In genomic region chr6:112896372-112896771, GRCm38 (mm10) we compare ENCODE assay signal across 13 mouse cellular contexts. TPM values are rescaled to one million over a fixed set of nuclear protein-coding genes. Genes with fewer than 3 reads are reported as not detected.
DNase-seq lines count a peak whose midpoint lies in the region; ATAC-seq and TF ChIP-seq lines count a peak whose summit lies in the region.
"Had no signal": no experiment of that assay in that cellular context is flagged by ENCODE, and none has a peak within 500 bp of the region (broad histone marks: within the 10 kb centered on the region; RNA-seq: fewer than 3 reads in every experiment).

No protein-coding gene starts in this region.

- no peaks in the 10 kb centered on the region for H3K9me3 ChIP-seq in forebrain, embryonic 16.5 days (ENCODE audit: control insufficient read depth, low read length)
- H3K9me3 ChIP-seq: embryonic facial prominence, embryonic 15.5 days had no signal

- no peak overlapping the region for H3K4me3 ChIP-seq in cerebellum, adult 2 months (replicated peaks; ENCODE audit: insufficient read depth, low read depth, low read length)
- no peak overlapping the region for H3K4me3 ChIP-seq in forebrain, embryonic 16.5 days (replicated peaks; ENCODE audit: low read length)
- H3K4me3 ChIP-seq in olfactory bulb, adult 2 months (ENCODE audit: insufficient read depth, low read depth, low read length) = no peak overlapping the region
- H3K4me3 ChIP-seq: embryonic facial prominence, embryonic 15.5 days had no signal

- WGBS in cerebellum, adult 2 months = 24% methylated on average over 11 of the region's 11 CpGs
- WGBS in forebrain, embryonic 16.5 days = 9% methylated on average over 11 of the region's 11 CpGs
- 17% methylated on average over 11 of the region's 11 CpGs for WGBS in olfactory bulb, adult 2 months

- H3K9ac ChIP-seq in forebrain, embryonic 16.5 days (replicated peaks; ENCODE audit: low read depth, low read length) = peak overlapping the region; percentile 34
- H3K9ac ChIP-seq: embryonic facial prominence, embryonic 15.5 days had no signal

- H3K4me2 ChIP-seq in forebrain, embryonic 16.5 days (ENCODE audit: low read length) = peak overlapping the region; percentile 18; the same call in 1 of the 2 replicates
- H3K4me2 ChIP-seq: embryonic facial prominence, embryonic 15.5 days had no signal

- no peaks in the 10 kb centered on the region for H3K27me3 ChIP-seq in cerebellum, adult 2 months (ENCODE audit: control insufficient read depth, insufficient read depth, low read length)
- H3K27me3 ChIP-seq in forebrain, embryonic 16.5 days (replicated peaks; ENCODE audit: control insufficient read depth, insufficient read depth, low read length) = no peaks in the 10 kb centered on the region
- H3K27me3 ChIP-seq: embryonic facial prominence, embryonic 15.5 days had no signal

- TF ChIP-seq POLR2A in cerebellum, adult 2 months (IDR thresholded peaks at IDR 0.05; ENCODE audit: borderline replicate concordance, insufficient read depth, low read length) = no peak
- no peak for TF ChIP-seq POLR2A in olfactory bulb, adult 2 months (IDR thresholded peaks at IDR 0.05; ENCODE audit: insufficient read depth, low read depth, low read length)

- peak; percentile 46 for ATAC-seq in forebrain, embryonic 16.5 days
- ATAC-seq in megakaryocyte progenitor cell, adult 5-6 weeks (replicated peaks; ENCODE audit: poor library complexity) = peak; percentile 17; the same call in 1 of the 2 replicates

- peak in 1 of 2 experiments; percentile 32 for DNase-seq in cerebellum, adult 2 months
- DNase-seq in cerebellum, adult 11-12 months = no peak
- no peak for DNase-seq in spleen, postnatal 4 days (ENCODE audit: low spot score in 2 of 2)
- no peak for DNase-seq in right cerebral cortex, postnatal 10 days (ENCODE audit: low spot score in 2 of 2)
- DNase-seq in T-cell, adult 2 months (ENCODE audit: low spot score) = no peak
- DNase-seq: gastrocnemius, postnatal 25 days; heart, postnatal 10 days; right cerebral cortex, postnatal 14 days had no signal

- 0 out of 2 replicates have a peak overlapping the region, but pooled peaks have one; percentile 15 for H3K27ac ChIP-seq in cerebellum, adult 2 months (ENCODE audit: insufficient read depth, low read length)
- H3K27ac ChIP-seq in forebrain, embryonic 16.5 days (ENCODE audit: low read length) = peak overlapping the region; percentile 68
- H3K27ac ChIP-seq in olfactory bulb, adult 2 months (ENCODE audit: insufficient read depth, low read depth, low read length) = peak overlapping the region; percentile 54
- H3K27ac ChIP-seq: embryonic facial prominence, embryonic 15.5 days had no signal

- peaks cover 41% of the 10 kb centered on the region for H3K4me1 ChIP-seq in cerebellum, adult 2 months (ENCODE audit: control insufficient read depth, insufficient read depth, low read length)
- H3K4me1 ChIP-seq in forebrain, embryonic 16.5 days (replicated peaks; ENCODE audit: control insufficient read depth, insufficient read depth, low read length) = peaks cover 38% of the 10 kb centered on the region
- peaks cover 28% of the 10 kb centered on the region for H3K4me1 ChIP-seq in olfactory bulb, adult 2 months (ENCODE audit: control insufficient read depth, insufficient read depth, low read length)

- no peaks in the 10 kb centered on the region for H3K36me3 ChIP-seq in forebrain, embryonic 16.5 days (ENCODE audit: control insufficient read depth, insufficient read depth)
- H3K36me3 ChIP-seq: embryonic facial prominence, embryonic 15.5 days; G1E had no signal

- TF ChIP-seq CTCF in cerebellum, adult 2 months (IDR thresholded peaks at IDR 0.05; ENCODE audit: borderline replicate concordance, insufficient read depth, low read depth, low read length) = no peak
- TF ChIP-seq CTCF in olfactory bulb, adult 2 months (IDR thresholded peaks at IDR 0.05; ENCODE audit: insufficient read depth, low read depth, low read length) = no peak

RNA-seq across cellular contexts. Expression of gene Srgap3, which starts 50.7 kb away (rescaled TPM):
- 99.2 and 101 TPM in 2 replicates for polyA plus RNA-seq in cerebellum, adult 2 months (2012; rRNA removed)
- polyA plus RNA-seq in forebrain, embryonic 16.5 days (2015; fragmentation: Nextera tagmentation; extraction: Ambion mirVana) = 32.2 and 37.2 TPM in 2 replicates
- 2.0 and 2.5 TPM in 2 replicates for total RNA-seq in megakaryocyte progenitor cell, adult 5-6 weeks (2015)
- total RNA-seq in megakaryocyte progenitor cell, adult 5-6 weeks (2017) = 0.79 and 1.9 TPM in 2 replicates
- polyA plus RNA-seq in olfactory bulb, adult 2 months (2012; ENCODE audit: insufficient read depth, insufficient read length, low replicate concordance, missing spikeins) = 68.5 and 77.3 TPM in 2 replicates
- polyA plus RNA-seq: G1E had no signal

Comparison
In these comparisons a context has a peak if more than half of its experiments do, and no peak if none do; other contexts are left out.
1. H3K27ac ChIP-seq: peak in every context shown above with its lines; median percentile 68 in forebrain, embryonic 16.5 days; 54 in olfactory bulb, adult 2 months; 15 in cerebellum, adult 2 months.